In genomic region chr8:123414255-123414654, GRCm38 (mm10) we compare ENCODE assay signal across 9 mouse cellular contexts. TPM values are rescaled to one million over a fixed set of nuclear protein-coding genes. Genes with fewer than 3 reads are reported as not detected.
DNase-seq lines count a peak whose midpoint lies in the region; ATAC-seq and TF ChIP-seq lines count a peak whose summit lies in the region.
"Had no signal": no experiment of that assay in that cellular context is flagged by ENCODE, and none has a peak within 500 bp of the region (broad histone marks: within the 10 kb centered on the region; RNA-seq: fewer than 3 reads in every experiment).

No protein-coding gene starts in this region.

- H3K4me2 ChIP-seq in lung, embryonic 14.5 days: no peak overlapping the region
- peak overlapping the region; percentile 1; the same call in 1 of the 2 replicates for H3K4me2 ChIP-seq in embryonic facial prominence, embryonic 13.5 days
- H3K4me2 ChIP-seq in hindbrain, embryonic 16.5 days (ENCODE audit: low read length): peak overlapping the region; percentile 98
- H3K4me2 ChIP-seq in neural tube, embryonic 11.5 days (ENCODE audit: low read depth): peak overlapping the region; percentile 44

- DNase-seq in lung, embryonic 14.5 days: peak; percentile 61
- no peak for DNase-seq in lung, adult 18-20 months
- DNase-seq in neural tube, embryonic 11.5 days (ENCODE audit: low spot score): peak; percentile 47
- no peak for DNase-seq in gastrocnemius, postnatal 25 days

- no peak for ATAC-seq in lung, embryonic 14.5 days (ENCODE audit: insufficient read depth)
- no peak for ATAC-seq in embryonic facial prominence, embryonic 13.5 days (ENCODE audit: insufficient number of reproducible peaks, insufficient read depth, low FRiP score, low TSS enrichment, low read depth)
- ATAC-seq in hindbrain, embryonic 16.5 days: no peak
- ATAC-seq in neural tube, embryonic 11.5 days (ENCODE audit: insufficient read depth, low FRiP score, low TSS enrichment): no peak
- ATAC-seq in granulocyte monocyte progenitor cell, adult 5-6 weeks (replicated peaks; ENCODE audit: poor library complexity, severe bottlenecking): no peak
- ATAC-seq in megakaryocyte progenitor cell, adult 5-6 weeks (replicated peaks; ENCODE audit: poor library complexity): no peak

- H3K9ac ChIP-seq in lung, embryonic 14.5 days: no peak overlapping the region
- no peak overlapping the region for H3K9ac ChIP-seq in embryonic facial prominence, embryonic 13.5 days
- H3K9ac ChIP-seq in hindbrain, embryonic 16.5 days (ENCODE audit: low read depth, low read length): peak overlapping the region; percentile 97
- H3K9ac ChIP-seq in neural tube, embryonic 11.5 days (ENCODE audit: low read length): peak overlapping the region; percentile 91

- WGBS in lung, embryonic 14.5 days: 8% methylated on average over 9 of the region's 9 CpGs
- 8% methylated on average over 9 of the region's 9 CpGs for WGBS in embryonic facial prominence, embryonic 13.5 days
- 7% methylated on average over 9 of the region's 9 CpGs for WGBS in hindbrain, embryonic 16.5 days
- WGBS in neural tube, embryonic 11.5 days: 9% methylated on average over 9 of the region's 9 CpGs

- peaks cover 51% of the 10 kb centered on the region for H3K27me3 ChIP-seq in lung, embryonic 14.5 days (ENCODE audit: insufficient read depth, low read length)
- peaks cover 50% of the 10 kb centered on the region for H3K27me3 ChIP-seq in embryonic facial prominence, embryonic 13.5 days
- no peaks in the 10 kb centered on the region for H3K27me3 ChIP-seq in hindbrain, embryonic 16.5 days (replicated peaks; ENCODE audit: control insufficient read depth, insufficient read depth, low read length)
- peaks cover 7% of the 10 kb centered on the region for H3K27me3 ChIP-seq in neural tube, embryonic 11.5 days (ENCODE audit: control insufficient read depth, insufficient read depth, low read length)

- no peaks in the 10 kb centered on the region for H3K36me3 ChIP-seq in lung, embryonic 14.5 days (ENCODE audit: insufficient read depth)
- peaks cover 7% of the 10 kb centered on the region; the same call in 1 of the 2 replicates for H3K36me3 ChIP-seq in embryonic facial prominence, embryonic 13.5 days
- H3K36me3 ChIP-seq in hindbrain, embryonic 16.5 days (ENCODE audit: control insufficient read depth, insufficient read depth, low read length): peaks cover 12% of the 10 kb centered on the region
- no peaks in the 10 kb centered on the region; the same call in 1 of the 2 replicates for H3K36me3 ChIP-seq in neural tube, embryonic 11.5 days (ENCODE audit: control insufficient read depth, insufficient read depth, low read length)

- no peaks in the 10 kb centered on the region for H3K4me1 ChIP-seq in lung, embryonic 14.5 days (ENCODE audit: insufficient read depth)
- H3K4me1 ChIP-seq in embryonic facial prominence, embryonic 13.5 days: peaks cover 35% of the 10 kb centered on the region
- peaks cover 27% of the 10 kb centered on the region for H3K4me1 ChIP-seq in hindbrain, embryonic 16.5 days (ENCODE audit: control insufficient read depth, insufficient read depth, low read depth, low read length)
- no peaks in the 10 kb centered on the region; the same call in 1 of the 2 replicates for H3K4me1 ChIP-seq in neural tube, embryonic 11.5 days (ENCODE audit: control insufficient read depth, insufficient read depth, low read length)

- H3K27ac ChIP-seq in lung, embryonic 14.5 days (ENCODE audit: low read depth): no peak overlapping the region
- H3K27ac ChIP-seq in embryonic facial prominence, embryonic 13.5 days: no peak overlapping the region
- peak overlapping the region; percentile 64 for H3K27ac ChIP-seq in hindbrain, embryonic 16.5 days (ENCODE audit: low read depth, low read length)
- no peak overlapping the region for H3K27ac ChIP-seq in neural tube, embryonic 11.5 days (ENCODE audit: low read depth, low read length)

- no peak overlapping the region for H3K4me3 ChIP-seq in lung, embryonic 14.5 days (ENCODE audit: low read depth, low read length)
- H3K4me3 ChIP-seq in embryonic facial prominence, embryonic 13.5 days: no peak overlapping the region
- H3K4me3 ChIP-seq in hindbrain, embryonic 16.5 days (ENCODE audit: low read length): peak overlapping the region; percentile 79
- H3K4me3 ChIP-seq in neural tube, embryonic 11.5 days (ENCODE audit: low read depth, low read length): peak overlapping the region; percentile 71

- no peak for TF ChIP-seq CTCF in lung, embryonic 14.5 days (IDR thresholded peaks at IDR 0.05; ENCODE audit: low read depth)

- H3K9me3 ChIP-seq in lung, embryonic 14.5 days (ENCODE audit: low read depth, low read length): no peaks in the 10 kb centered on the region
- H3K9me3 ChIP-seq in embryonic facial prominence, embryonic 13.5 days: no peaks in the 10 kb centered on the region
- H3K9me3 ChIP-seq in hindbrain, embryonic 16.5 days (ENCODE audit: control insufficient read depth, low read length): no peaks in the 10 kb centered on the region
- H3K9me3 ChIP-seq in neural tube, embryonic 11.5 days (ENCODE audit: control insufficient read depth, low read length): no peaks in the 10 kb centered on the region

RNA-seq across cellular contexts. Expression of gene Tubb3, which starts 3.0 kb away (rescaled TPM):
- 1.7 and 3.0 TPM in 2 replicates for polyA plus RNA-seq in lung, embryonic 14.5 days (2014; fragmentation: Nextera tagmentation; extraction: Ambion mirVana)
- 40.1 and 47.9 TPM in 2 replicates for polyA plus RNA-seq in embryonic facial prominence, embryonic 13.5 days (2015; fragmentation: Nextera tagmentation; extraction: Ambion mirVana)
- polyA plus RNA-seq in hindbrain, embryonic 16.5 days (2015; fragmentation: Nextera tagmentation; extraction: Ambion mirVana): 1,869 and 1,947 TPM in 2 replicates
- 872 and 1,012 TPM in 2 replicates for polyA plus RNA-seq in neural tube, embryonic 11.5 days (2014; fragmentation: Nextera tagmentation; extraction: Ambion mirVana)
- total RNA-seq in gastrocnemius, postnatal 25 days (2021): not detected
- total RNA-seq in granulocyte monocyte progenitor cell, adult 5-6 weeks (2014; fragmentation: Nextera tagmentation): not detected in 2 replicates
- total RNA-seq in granulocyte monocyte progenitor cell, adult 5-6 weeks (2017): not detected in 2 replicates
- total RNA-seq in megakaryocyte progenitor cell, adult 5-6 weeks (2015): 0.15 TPM in 1 of 2 replicates, not detected in the other
- 0.17 TPM in 1 of 2 replicates, not detected in the other for total RNA-seq in megakaryocyte progenitor cell, adult 5-6 weeks (2017)

RNA-seq across cellular contexts. Expression of gene Mc1r, which starts 7.3 kb away (rescaled TPM):
- polyA plus RNA-seq in lung, embryonic 14.5 days (2014; fragmentation: Nextera tagmentation; extraction: Ambion mirVana): not detected in 2 replicates
- polyA plus RNA-seq in embryonic facial prominence, embryonic 13.5 days (2015; fragmentation: Nextera tagmentation; extraction: Ambion mirVana): 0.14 and 0.17 TPM in 2 replicates
- 0.05 and 0.10 TPM in 2 replicates for polyA plus RNA-seq in hindbrain, embryonic 16.5 days (2015; fragmentation: Nextera tagmentation; extraction: Ambion mirVana)
- 0.20 TPM in 1 of 2 replicates, not detected in the other for polyA plus RNA-seq in neural tube, embryonic 11.5 days (2014; fragmentation: Nextera tagmentation; extraction: Ambion mirVana)
- total RNA-seq in gastrocnemius, postnatal 25 days (2021): not detected
- 0.28 TPM in 1 of 2 replicates, not detected in the other for total RNA-seq in granulocyte monocyte progenitor cell, adult 5-6 weeks (2014; fragmentation: Nextera tagmentation)
- 0.05 TPM in 1 of 2 replicates, not detected in the other for total RNA-seq in granulocyte monocyte progenitor cell, adult 5-6 weeks (2017)
- not detected in 2 replicates for total RNA-seq in megakaryocyte progenitor cell, adult 5-6 weeks (2015)
- total RNA-seq in megakaryocyte progenitor cell, adult 5-6 weeks (2017): 0.12 and 0.14 TPM in 2 replicates
- polyA plus RNA-seq: lung, embryonic 16.5 days had no signal

RNA-seq across cellular contexts. Expression of gene Def8, which starts 9.1 kb away (rescaled TPM):
- polyA plus RNA-seq in lung, embryonic 14.5 days (2014; fragmentation: Nextera tagmentation; extraction: Ambion mirVana): 34.1 and 34.3 TPM in 2 replicates
- 38.3 and 43.2 TPM in 2 replicates for polyA plus RNA-seq in embryonic facial prominence, embryonic 13.5 days (2015; fragmentation: Nextera tagmentation; extraction: Ambion mirVana)
- 50.5 and 53.5 TPM in 2 replicates for polyA plus RNA-seq in hindbrain, embryonic 16.5 days (2015; fragmentation: Nextera tagmentation; extraction: Ambion mirVana)
- polyA plus RNA-seq in neural tube, embryonic 11.5 days (2014; fragmentation: Nextera tagmentation; extraction: Ambion mirVana): 36.5 and 41.7 TPM in 2 replicates
- total RNA-seq in gastrocnemius, postnatal 25 days (2021): 10 to 100 TPM; 37.8 to 38.2 TPM
- total RNA-seq in granulocyte monocyte progenitor cell, adult 5-6 weeks (2014; fragmentation: Nextera tagmentation): 55.6 and 58.3 TPM in 2 replicates
- 57.5 and 75.5 TPM in 2 replicates for total RNA-seq in granulocyte monocyte progenitor cell, adult 5-6 weeks (2017)
- total RNA-seq in megakaryocyte progenitor cell, adult 5-6 weeks (2015): 30.0 and 33.6 TPM in 2 replicates
- 47.5 and 63.1 TPM in 2 replicates for total RNA-seq in megakaryocyte progenitor cell, adult 5-6 weeks (2017)

RNA-seq across cellular contexts. Expression of gene Tcf25, which starts 40.7 kb away (rescaled TPM):
- polyA plus RNA-seq in lung, embryonic 14.5 days (2014; fragmentation: Nextera tagmentation; extraction: Ambion mirVana): 144 and 146 TPM in 2 replicates
- 148 and 162 TPM in 2 replicates for polyA plus RNA-seq in embryonic facial prominence, embryonic 13.5 days (2015; fragmentation: Nextera tagmentation; extraction: Ambion mirVana)
- polyA plus RNA-seq in hindbrain, embryonic 16.5 days (2015; fragmentation: Nextera tagmentation; extraction: Ambion mirVana): 396 and 405 TPM in 2 replicates
- polyA plus RNA-seq in neural tube, embryonic 11.5 days (2014; fragmentation: Nextera tagmentation; extraction: Ambion mirVana): 211 and 217 TPM in 2 replicates
- 100 to 1,000 TPM; 112 to 128 TPM for total RNA-seq in gastrocnemius, postnatal 25 days (2021)
- total RNA-seq in granulocyte monocyte progenitor cell, adult 5-6 weeks (2014; fragmentation: Nextera tagmentation): 110 and 113 TPM in 2 replicates
- 194 and 224 TPM in 2 replicates for total RNA-seq in granulocyte monocyte progenitor cell, adult 5-6 weeks (2017)
- total RNA-seq in megakaryocyte progenitor cell, adult 5-6 weeks (2015): 73.1 and 90.2 TPM in 2 replicates
- total RNA-seq in megakaryocyte progenitor cell, adult 5-6 weeks (2017): 89.8 and 94.1 TPM in 2 replicates

Comparison
In these comparisons a context has a peak if more than half of its experiments do, and no peak if none do; other contexts are left out.
1. DNase-seq: peak in lung, embryonic 14.5 days (single experiment) and neural tube, embryonic 11.5 days (single experiment); none in lung, adult 18-20 months (0 of 2) and gastrocnemius, postnatal 25 days (single experiment).
2. H3K4me3 ChIP-seq: peak in hindbrain, embryonic 16.5 days (single experiment) and neural tube, embryonic 11.5 days (single experiment); none in lung, embryonic 14.5 days (single experiment) and embryonic facial prominence, embryonic 13.5 days (single experiment).
3. H3K9ac ChIP-seq: peak in hindbrain, embryonic 16.5 days (single experiment) and neural tube, embryonic 11.5 days (single experiment); none in lung, embryonic 14.5 days (single experiment) and embryonic facial prominence, embryonic 13.5 days (single experiment).
4. RNA of gene Tubb3, which starts 3.0 kb away (polyA plus RNA-seq): 1,869 to 1,947 TPM in hindbrain, embryonic 16.5 days and 872 to 1,012 TPM in neural tube, embryonic 11.5 days; 40.1 to 47.9 TPM in embryonic facial prominence, embryonic 13.5 days and 1.7 to 3.0 TPM in lung, embryonic 14.5 days; every median in the first group is over 10 times any median in the second.